Mouse (Mus musculus) liver, adult 2 months (tissue): ENCODE results near the gene Nol10.

ENCODE experiments used
- CTCF ChIP-seq: fragments of 200-500 bp; IDR thresholded peaks from 2 replicates; pipeline ENCODE4 v1.5.1; 2011; ENCODE audit warnings: low read depth, low read length, control low read depth
- POLR2A ChIP-seq: fragments of 200-500 bp; IDR thresholded peaks from 2 replicates; pipeline ENCODE4 v1.6.1; 2011; ENCODE audit warnings: low read length, control low read depth; ENCODE audit not compliant: insufficient read depth; ENCODE audit errors: extremely low read depth

DNA sequence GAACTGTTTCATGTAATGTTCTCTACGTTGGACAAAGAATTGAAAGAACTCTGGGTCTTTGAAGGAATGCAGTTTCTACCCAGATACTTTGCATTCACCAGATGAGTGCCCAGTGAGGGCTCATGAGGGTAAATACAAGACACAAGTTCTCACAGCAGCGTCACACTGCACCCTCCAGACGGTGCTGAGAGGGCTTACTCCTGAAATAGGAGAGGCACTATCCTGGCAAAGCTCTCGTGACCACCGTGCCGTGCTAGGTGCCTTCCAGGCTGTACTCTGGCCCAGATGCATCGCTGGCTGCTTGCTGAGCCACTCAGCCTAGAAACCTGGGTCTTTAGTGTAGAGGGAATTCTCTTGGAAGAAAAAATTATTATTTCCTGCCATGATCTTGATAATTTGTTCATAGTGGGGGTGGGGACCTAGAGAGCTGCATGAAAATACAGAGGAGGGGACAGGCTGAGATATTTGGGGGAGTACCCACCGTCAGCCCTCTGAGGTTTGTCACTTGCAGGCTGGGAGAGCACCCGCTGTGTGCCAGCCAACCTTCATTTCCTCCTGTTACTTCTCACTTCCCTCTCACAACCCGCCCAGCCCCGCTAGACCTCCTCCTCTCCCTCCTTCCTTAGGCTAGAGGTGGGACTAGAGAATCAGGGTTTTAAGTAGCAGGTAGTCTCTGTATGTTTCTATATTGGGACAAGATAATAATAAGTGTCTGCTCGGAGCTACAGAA is 63.7 kb downstream of the Nol10 start:
- no peak for TF ChIP-seq CTCF
- TF ChIP-seq POLR2A, result no peak
